Mouse (Mus musculus) heart, adult 18-20 months (tissue): ENCODE results near the gene Tmem206. TPM values are rescaled to one million over a fixed set of nuclear protein-coding genes. Genes with fewer than 3 reads are reported as not detected.

Experiments used
- DNase-seq, 2 experiments: peaks; one replicate each; pipeline ENCODE4 v3.0.0; 2021 to 2022; ENCODE audit warnings: mixed read lengths in 1 of 2
- total RNA-seq, 2 experiments: library from RNA; stranded (reverse); gene quantifications; 2 replicates each; pipeline ENCODE4 v1.2.3; 2021

The Tmem206 gene
- total RNA-seq, 2 experiments from 2014 or later = 3.1 to 4.0 TPM

DNA sequence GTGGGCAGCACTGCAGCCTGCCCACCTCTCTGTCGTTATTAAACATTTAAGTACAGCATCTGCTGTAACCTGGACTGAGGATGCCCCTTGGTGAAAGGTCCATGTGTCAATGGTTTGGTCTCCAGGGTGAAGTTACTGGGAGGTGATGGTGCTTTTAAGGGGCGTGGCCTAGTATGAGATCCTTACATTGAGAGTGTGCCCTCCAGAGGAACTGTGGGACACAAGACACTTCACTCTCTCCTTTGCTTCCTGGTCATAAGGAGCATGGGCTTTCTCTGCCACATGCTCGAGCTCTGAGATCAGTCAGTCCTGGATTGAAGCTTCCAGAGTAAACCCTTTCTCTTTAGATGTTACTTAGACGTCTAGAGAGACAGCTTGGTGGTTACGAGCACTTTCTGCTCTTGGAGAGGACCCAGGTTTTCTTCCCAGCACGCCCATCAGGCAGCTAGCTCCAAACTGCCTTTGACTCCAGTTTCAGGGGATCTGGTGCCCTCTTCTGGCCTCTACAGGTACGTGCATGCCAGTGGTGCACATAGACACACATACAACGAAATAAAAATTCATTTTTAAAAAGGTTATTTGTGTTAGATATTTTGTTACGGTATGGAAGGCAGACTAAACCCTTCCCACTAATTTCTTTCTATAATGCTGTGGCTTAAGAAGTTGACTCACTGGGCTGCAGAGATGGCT lies 17.8 kb upstream of the Tmem206 start:
- DNase-seq = no peak

DNA sequence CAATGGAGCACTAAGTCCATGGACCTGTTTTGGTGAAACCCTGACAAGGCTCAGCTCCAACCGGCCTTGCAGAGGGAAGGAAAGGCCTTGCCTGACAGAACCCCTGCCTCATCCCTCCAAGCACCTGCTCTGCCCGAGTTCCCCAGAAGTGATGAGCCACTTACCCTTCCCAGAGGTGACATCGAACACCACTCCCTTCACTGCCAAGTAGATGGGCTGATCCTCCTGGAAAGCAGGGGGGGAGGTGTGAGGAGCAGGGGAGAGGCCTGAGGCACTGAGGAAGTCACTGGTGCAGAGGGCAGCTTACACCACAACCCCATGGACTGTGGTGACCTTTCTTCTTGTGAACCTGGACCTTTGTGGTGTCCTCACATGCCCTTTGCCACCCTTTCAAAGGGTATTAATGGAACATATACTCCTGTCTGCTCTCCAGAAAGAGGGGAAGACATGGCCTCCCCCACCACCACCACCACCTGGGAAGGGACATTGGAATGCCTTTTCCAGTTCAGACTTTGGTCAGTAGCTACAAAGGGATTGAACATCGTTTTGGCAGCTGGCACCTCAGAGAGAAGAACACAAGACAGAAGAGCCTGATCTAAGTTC lies 14.3 kb upstream of the Tmem206 start:
- no peak for DNase-seq

DNA sequence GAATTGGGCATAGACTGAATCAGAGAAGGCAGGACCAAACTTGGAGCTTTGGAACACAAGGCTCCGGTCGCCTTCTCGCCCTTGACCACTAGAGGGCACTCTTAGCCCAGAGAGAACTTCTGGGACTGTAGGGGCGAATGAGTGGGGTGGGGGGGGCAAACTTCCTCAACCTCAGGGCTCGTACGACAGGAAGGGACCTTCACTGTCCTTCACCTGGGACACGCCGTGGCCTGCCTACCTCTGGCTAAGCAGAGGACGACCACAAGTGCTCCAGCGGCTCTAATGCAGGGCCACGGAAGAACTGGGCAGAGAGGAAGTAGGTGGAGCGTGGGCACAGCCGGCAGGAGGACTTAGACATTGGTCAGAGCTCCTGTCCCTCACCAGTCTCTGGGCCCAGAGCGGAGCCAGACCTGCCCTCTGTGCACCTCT lies 13.2 kb upstream of the Tmem206 start:
- peak; percentile 92 to 95 for DNase-seq

DNA sequence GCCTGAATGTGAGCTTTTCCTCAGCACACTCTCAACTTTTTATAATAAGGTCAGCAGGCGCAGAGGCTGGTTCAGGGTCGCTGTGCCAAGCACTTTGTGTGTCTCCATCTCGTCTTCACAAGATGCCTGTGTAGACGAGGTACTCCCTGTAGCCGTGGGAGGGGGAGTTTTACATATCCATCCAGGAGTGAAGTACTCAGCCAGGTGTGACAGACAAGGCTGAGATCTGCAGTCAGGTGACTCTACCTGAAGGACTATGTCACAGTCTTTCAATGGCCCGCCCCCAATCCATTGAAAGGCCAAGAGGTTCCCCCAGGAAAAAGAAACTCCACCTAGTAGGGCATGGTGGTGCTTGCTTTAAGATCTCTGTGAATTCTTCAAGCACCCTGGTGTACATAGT lies 12.6 kb upstream of the Tmem206 start:
- DNase-seq = no peak

DNA sequence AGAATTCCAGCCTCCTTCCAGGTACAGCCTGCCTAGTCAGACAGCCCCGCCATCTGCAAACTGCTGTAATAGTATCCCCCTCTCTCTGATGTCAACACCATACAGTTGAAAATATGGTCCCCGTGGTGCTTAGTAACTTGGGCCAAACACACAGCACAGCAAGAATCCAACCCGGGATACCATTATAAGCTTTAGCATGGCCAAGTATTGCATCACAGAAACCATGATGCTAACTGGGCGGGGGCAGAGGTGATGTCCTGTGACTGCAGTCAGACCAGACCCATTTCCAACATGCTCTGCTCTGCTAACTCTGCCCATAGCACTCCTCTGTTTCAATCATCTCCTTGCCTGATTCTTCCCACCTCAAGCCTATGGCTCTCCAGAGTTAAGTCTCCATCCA lies 11.8 kb upstream of the Tmem206 start:
- DNase-seq = peak in 1 of 2 experiments; percentile 29

DNA sequence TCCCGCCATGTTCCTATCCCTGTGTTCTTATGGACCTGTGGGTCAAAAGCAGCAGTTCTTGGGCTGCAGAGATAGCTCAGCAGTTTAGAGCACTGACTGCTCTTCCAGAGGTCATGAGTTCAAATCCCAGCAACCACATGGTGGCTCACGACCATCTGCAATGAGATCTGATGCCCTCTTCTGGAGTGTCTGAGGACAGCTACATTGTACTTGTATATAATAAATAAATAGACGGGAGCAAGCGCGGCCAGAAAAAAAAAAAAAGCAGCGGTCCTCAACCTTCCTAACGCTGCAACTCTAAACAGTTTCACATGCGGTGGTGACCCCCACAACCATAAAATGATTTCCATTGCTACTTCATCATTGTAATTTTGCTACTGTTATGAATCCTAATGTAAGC lies 8.9 kb upstream of the Tmem206 start:
- no peak for DNase-seq

DNA sequence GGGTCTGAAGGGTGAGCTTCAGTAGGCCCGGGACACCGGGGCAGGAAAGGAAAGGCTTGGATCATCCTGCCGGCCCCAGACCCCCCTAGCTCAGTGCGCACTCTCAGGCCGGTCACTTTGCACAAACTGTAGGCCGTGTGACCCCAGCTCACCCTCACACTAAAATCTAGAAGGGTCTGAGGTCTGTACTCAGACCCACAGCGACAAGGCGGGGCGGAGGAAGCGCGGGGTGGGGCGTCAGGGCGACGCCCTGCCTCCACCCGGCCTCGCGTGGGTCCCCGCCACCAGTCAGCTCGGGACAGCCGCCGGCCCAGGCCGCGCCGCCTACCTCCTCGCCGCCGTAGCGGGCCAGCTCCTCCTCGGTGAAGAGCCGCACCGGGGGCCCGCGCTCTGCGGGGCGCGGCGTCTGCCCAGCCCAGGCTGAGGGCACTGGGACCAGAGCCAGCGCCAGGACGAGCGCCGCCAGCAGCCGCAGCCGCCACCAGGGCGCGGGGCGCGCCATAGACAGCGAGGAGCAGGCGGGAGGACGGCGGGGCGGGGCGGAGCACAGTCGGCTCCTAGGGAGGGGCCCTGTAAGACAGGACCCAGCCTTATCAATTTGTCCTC lies 8.0 kb upstream of the Tmem206 start, which contains the start of gene Nenf:
Nenf (minus strand) TSS at position 604 of the 606 bp plus-strand sequence.
- peak; percentile 86 to 89 for DNase-seq

DNA sequence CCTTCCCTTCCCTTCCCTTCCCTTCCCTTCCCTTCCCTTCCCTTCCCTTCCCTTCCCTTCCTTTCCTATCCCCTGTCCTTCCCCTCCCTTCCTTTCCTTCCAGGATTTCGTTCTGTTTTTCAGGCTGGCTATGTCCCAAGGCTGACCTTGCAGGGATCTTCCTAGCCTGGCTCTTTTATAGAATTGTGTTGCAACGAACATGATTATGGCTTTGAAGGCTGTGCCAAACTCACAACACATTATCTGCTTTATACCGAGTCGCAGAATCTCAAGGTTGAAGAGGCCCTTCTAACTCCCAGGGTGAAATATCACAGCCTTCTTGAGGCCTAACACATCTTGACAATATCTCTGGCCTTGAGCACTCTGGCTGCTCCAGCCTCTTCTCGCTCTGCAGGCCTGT lies 7.0 kb upstream of the Tmem206 start:
- DNase-seq = peak in 1 of 2 experiments; percentile 32

DNA sequence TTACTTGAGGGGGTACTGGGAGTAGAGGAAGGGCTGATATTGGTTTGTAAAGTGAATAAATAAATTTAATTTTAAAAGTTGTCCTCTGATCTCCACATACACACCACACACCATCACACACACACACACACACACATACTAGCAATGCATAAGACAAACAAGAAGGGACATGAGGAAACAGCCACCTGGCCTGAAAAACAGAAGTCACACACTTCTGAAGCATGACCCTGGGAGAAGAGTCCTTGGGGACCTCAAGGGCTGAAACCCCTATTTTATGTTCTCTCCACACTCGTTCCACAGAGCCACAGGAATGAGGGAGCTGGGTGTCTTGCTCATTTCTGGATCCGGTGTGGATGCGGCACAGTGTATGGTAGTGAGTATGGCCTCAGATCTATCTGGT lies 2.3 kb upstream of the Tmem206 start:
- DNase-seq = no peak

DNA sequence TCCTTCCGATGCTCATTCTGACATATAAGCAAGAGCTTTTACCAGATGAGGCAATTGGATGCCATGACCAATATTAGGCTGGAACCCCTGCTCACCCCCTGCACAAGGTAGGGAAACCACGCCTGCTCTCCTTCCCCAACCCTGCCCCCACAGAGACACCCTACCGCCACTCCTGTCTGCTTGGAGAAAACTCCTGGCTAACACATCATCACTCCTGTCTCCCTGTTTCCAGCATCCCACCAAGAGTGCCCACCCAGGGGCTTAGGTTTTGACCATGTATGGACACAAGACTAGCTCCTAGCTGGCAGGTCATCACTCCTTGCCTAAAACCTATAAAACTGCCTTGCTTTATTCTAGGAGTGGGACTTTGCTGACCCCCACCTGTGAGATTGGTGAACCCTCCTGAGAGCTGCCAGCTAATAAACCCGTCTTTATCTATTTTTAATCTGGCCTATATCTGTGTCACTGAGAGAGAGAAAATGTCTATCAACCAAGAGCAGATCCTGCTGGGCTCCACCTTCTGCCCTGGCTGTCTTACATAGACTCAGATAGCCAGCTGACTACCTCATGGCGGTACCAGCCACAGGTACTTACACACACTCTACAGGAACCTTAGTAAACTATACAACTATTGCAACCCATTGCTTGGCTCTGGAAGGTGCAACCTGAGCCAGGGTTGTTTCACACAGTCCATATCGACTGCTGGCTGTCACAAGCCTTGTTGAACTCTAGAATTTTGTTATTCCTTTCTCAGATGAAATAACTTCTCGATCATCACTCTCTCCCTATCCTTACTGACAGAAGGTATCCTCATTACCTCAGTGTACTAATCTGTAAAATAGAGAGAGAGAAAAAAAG lies 750 bp upstream of the Tmem206 start:
- DNase-seq = no peak

DNA sequence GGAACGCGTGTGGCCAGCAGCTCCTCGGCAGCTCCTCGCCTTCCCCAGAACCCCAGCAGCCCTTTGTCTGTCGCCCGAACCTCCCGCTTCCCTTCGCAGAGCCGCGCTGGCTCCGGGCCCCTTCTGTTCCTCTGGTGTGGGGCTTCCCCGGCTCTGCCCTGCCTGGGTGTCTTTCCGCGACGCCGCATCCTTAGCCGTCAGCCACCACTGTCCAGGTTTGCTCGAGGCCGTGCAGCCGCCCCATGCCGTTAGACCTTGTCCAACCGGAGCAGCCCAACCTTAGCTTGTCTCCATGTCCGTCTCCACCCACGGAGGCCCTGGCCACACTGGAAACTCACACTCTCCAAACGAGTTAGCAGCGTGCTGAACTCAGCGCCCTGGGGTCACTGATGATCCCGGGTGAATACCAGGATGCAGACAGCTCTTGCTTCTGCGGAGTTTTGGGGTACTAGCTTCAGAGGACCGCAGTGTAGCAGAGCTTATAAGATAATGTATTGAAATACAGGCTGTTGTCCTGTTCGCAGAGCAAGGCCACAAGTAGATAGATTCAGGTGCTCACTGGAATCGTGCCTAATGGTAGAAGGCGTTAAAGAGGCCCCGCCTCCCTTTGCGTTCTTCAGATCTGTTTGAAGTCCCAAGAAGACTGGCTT lies 646 bp downstream of the Tmem206 start:
- peak in 1 of 2 experiments; percentile 48 for DNase-seq

DNA sequence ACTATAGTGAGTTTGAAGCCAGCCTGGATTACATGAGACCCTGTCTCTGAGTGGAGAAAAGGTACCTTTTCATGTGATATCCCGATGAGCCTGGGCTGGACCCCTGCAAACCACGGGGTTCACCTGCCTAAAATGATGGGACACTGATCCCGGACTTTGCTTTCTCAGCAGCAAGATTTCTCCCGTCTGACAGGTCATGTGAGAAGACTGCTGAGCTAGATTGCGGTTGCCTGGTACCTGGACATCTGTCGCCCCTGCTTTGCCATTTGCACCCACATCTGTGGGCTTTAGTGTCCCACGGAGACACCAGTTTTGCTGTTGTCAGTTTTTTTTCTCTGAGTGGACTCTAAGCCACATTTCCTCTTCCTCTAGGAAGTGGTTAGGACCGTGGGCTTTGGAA lies 1.5 kb downstream of the Tmem206 start:
- no peak for DNase-seq

DNA sequence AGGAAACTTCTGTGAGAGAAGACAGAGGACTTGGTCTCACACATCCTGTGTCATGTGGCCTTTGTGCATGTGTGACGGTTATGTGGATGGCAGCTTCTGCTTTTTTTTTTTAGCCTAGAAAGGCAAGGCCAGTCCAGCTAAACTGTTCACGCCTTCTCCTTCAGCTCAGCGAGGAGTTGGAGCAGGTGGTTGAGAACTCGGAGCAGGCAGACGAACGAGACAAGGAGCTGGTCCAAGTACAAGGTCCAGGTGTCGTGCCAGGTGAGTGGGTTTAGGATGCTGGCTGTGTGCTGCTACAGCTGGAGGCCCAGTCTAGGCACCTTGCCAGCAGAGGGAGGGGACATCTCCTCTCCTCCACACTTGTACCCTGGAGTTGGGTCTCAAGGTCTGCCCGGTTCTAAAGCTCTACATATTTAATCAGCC lies 2.3 kb downstream of the Tmem206 start:
- DNase-seq = peak in 1 of 2 experiments; percentile 30

DNA sequence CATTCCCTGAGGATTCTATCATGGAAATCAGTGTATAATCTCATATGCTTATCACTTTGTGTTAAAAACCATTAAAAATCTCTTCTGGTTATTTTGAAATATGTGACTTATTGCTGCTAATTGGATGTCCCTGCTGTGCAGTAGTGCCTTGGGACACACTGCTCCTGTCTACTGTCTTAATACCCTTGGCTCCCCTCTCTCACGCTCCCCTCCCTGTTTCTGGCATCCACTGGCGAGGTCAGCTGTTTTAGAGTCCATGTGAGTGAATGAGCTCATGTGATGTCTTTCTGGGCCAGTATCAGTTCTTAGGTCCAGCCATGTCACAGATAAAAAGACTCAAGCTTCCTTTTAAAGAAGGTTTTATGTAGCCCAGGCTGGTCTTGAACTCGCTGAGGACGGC lies 4.6 kb downstream of the Tmem206 start:
- DNase-seq = no peak

DNA sequence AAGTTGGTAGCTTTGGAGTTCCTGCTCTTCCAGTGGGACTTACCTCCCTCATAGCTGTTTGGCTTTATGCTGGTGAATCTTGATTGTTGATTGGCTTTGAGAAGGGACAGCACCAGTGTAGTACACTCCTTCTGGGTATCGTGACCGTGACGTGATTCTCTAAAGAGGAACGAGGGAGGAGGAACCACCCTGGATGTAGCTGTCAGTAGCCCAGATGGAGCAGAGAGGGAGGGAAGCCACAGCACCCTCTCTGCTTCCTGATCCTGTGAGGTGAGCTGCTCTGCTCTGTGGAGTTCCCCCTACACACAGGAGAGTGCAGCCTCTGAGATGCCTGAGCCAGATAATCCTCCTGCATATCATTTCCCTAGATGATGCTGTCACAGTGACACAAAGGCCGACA lies 8.8 kb downstream of the Tmem206 start:
- DNase-seq = no peak

DNA sequence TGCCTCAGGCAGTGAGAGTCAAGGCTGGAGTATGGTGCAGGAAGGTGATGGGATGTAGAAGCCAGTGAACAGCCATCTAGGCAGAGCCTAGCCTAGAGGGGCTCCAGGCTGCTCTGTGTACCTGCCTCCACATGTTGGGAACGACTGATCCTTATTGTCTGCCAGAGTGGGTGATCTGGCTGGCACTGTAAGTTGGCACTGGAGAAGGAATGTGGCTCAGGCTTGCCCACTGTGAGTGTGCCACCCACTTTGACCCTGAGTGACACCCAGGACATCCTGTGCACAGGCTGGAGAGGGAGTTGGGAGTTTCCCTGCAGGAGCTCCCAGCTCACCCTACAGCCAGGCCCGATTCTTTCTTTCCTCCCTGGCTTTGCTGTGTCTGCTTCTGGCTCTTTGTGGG lies 14.2 kb downstream of the Tmem206 start:
- no peak for DNase-seq

DNA sequence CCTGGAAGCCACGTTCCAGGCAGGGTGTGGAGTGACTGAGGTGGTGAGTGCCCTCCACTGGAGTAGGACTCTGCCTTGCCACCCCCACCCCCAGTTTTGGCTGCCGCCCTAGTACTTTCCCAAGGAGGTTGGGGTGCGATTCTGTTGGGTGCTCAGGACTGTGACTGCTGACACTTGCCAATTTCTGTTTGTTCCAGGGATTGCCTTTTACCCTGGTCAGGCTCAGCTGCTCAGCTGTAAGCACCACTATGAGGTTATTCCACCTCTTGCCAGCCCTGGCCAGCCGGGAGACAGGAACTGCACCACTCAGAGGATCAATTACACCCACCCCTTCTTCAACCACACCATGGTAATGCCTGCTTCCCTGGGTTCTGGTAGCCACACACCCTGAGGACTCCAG lies 14.8 kb downstream of the Tmem206 start:
- DNase-seq = no peak

DNA sequence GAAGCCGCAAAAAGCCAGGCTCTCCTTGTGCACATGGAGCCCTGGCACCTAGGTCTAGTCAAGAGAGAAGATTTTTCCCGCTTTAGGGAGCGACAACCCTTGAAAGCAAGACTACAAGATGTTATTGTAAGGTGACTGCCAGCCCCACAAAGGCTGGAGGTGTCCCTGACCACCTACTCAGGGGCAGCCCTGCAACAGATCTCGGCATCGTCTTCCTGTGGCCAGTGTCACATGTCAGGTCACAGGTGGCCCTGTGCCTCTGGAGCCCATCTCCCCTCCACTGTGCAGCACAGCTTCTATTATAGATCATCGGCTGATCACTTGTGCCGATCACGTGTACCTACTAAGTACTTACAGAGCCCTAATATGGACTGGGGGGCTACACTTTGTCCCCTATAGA lies 21.9 kb downstream of the Tmem206 start:
- no peak for DNase-seq

DNA sequence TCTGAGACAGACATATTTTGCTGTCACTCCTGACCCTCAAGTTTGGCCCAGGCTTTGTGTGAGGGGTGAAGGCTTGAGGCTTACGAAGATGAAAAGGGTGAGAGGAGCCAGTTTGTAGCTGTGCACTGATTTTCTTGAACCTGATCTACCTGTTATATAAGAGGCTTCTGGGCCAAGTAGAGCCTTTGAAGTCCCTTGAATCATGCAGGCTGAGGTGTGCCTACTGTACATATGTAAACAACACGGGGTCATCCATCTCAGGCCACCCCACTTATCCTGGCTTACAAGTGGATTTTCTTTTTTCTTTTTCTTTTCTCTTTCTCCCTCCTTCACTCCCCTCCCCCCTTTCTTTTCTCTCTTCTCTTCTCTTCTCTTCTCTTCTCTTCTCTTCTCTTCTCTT lies 22.9 kb downstream of the Tmem206 start:
- DNase-seq = no peak

DNA sequence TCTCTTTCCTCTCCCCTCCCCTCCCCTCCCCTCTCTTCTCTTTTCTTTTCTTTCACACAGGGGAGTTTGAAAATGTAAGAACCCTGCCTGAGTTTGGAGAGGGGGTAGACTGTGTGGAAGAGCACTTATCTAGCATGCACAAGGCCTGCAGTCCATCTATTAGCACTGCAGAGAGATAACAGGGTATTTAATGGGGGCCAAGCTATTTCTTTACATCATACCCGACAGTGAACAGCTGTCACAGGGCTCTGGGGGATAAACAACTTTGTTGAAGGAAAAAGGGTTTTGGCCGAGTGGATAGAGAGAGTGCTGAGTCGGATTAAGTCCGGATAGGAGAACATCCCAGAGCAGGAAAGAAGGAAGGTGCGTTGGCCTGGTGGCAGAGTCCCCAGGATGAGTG lies 23.3 kb downstream of the Tmem206 start:
- no peak for DNase-seq

DNA sequence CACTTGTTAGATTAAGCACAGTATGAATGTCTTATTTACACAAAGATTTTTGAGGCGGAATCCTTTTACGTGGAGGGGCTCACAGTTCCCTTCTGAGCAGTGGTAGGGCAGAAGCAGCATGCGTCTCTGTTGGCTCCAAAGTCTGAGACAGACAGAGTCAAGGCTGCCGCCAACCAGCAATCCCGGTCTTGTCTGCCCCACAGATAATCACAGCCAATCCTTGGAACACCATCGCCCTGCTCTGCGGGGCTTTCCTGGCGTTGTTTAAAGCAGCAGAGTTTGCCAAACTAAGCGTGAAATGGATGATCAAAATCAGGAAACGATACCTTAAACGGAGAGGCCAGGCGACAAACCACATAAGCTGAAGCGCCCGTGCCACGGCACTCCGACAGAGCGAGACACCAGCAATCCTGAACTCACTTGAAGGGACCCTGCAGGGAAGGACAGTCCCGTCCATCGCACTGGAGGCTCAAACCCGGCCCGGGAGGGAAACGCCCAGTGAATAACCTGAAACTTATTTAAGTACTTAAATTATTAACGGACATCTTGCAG lies 23.9 kb downstream of the Tmem206 start:
- DNase-seq = no peak

DNA sequence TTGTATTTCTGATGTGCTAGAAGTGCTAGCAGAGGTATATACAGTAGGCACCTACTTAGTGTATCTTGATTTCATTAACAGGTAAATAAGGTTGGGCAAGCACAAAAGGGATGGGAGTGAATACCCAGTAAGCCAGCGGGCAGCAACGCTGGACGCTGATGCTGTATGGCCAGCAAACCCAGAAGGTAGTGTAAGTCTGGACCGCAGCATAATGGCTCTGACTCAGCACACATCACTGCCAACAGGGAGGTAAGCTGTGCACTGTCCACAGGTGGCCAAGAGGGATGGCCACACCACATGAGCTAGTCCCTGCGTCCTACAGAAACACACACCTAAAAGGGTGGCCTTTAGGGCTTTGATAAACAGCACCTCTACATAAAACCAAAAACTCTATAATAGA lies 24.6 kb downstream of the Tmem206 start:
- DNase-seq = no peak
